Mouse (Mus musculus) cerebellum, adult 2 months (tissue): ENCODE results near the gene Tmcc2.

Experiments
- CTCF ChIP-seq: fragments of 200-500 bp; IDR thresholded peaks from 2 replicates; pipeline ENCODE4 v1.5.1; 2011; ENCODE audit warnings: low read depth, mild to moderate bottlenecking, control low read depth, low read length, moderate library complexity, borderline replicate concordance; ENCODE audit not compliant: insufficient read depth
- POLR2A ChIP-seq: fragments of 200-500 bp; IDR thresholded peaks from 2 replicates; pipeline ENCODE4 v1.6.1; 2011; ENCODE audit warnings: low read length, control low read depth, borderline replicate concordance; ENCODE audit not compliant: insufficient read depth

- TF ChIP-seq POLR2A (no peak), CTCF (no peak)
Measured at GRCm38 (mm10) chr1:132433349-132433748, 42.3 kb upstream of the Tmcc2 start.
